Mouse (Mus musculus): ENCODE data around the gene Fam124a. TPM values are rescaled to one million over a fixed set of nuclear protein-coding genes. Genes with fewer than 3 reads are reported as not detected.

Gene Fam124a
- polyA plus RNA-seq, 1 experiment: 3.3 TPM

GRCm38 (mm10) chr14:62539834-62540233 is 15.7 kb upstream of the Fam124a start:
- Histone ChIP-seq H3K36me3 (ENCODE audit: control insufficient read depth, insufficient read depth, low read length) (no peaks in the 10 kb centered on the region), H3K4me3 (ENCODE audit: low read depth, low read length) (no peak overlapping the region), H3K27me3 (ENCODE audit: control insufficient read depth, insufficient read depth, low read length) (no peaks in the 10 kb centered on the region), H3K27ac (ENCODE audit: insufficient read depth, low read depth, low read length) (no peak overlapping the region), H3K4me1 (ENCODE audit: control insufficient read depth, insufficient read depth, insufficient read length, low read length) (no peaks in the 10 kb centered on the region)
- TF ChIP-seq CTCF (IDR thresholded peaks at IDR 0.05; ENCODE audit: extremely low read depth, insufficient read length, insufficient replicate concordance, low read depth, low read length) (no peak), POLR2A (IDR thresholded peaks at IDR 0.05; ENCODE audit: low read depth, low read length) (no peak)
- whole genome bisulfite sequencing: 74% methylated on average over 3 of the region's 3 CpGs

- Histone ChIP-seq H3K4me1 (ENCODE audit: control insufficient read depth, insufficient read depth, insufficient read length, low read length) (no peaks in the 10 kb centered on the region), H3K27ac (ENCODE audit: insufficient read depth, low read depth, low read length) (no peak overlapping the region), H3K27me3 (ENCODE audit: control insufficient read depth, insufficient read depth, low read length) (no peaks in the 10 kb centered on the region), H3K36me3 (ENCODE audit: control insufficient read depth, insufficient read depth, low read length) (no peaks in the 10 kb centered on the region), H3K4me3 (ENCODE audit: low read depth, low read length) (no peak overlapping the region)
- TF ChIP-seq POLR2A (IDR thresholded peaks at IDR 0.05; ENCODE audit: low read depth, low read length) (no peak), CTCF (IDR thresholded peaks at IDR 0.05; ENCODE audit: extremely low read depth, insufficient read length, insufficient replicate concordance, low read depth, low read length) (no peak)
- 84% methylated on average over 1 of the region's 1 CpGs for WGBS
These were observed 13.8 kb upstream of the Fam124a start for GRCm38 (mm10) chr14:62541751-62542150.

- H3K36me3 ChIP-seq (ENCODE audit: control insufficient read depth, insufficient read depth, low read length): no peaks in the 10 kb centered on the region
- no peak overlapping the region for H3K27ac ChIP-seq (ENCODE audit: insufficient read depth, low read depth, low read length)
- no peaks in the 10 kb centered on the region for H3K27me3 ChIP-seq (ENCODE audit: control insufficient read depth, insufficient read depth, low read length)
- 78% methylated on average over 6 of the region's 6 CpGs for WGBS
- TF ChIP-seq POLR2A (IDR thresholded peaks at IDR 0.05; ENCODE audit: low read depth, low read length) (no peak), CTCF (IDR thresholded peaks at IDR 0.05; ENCODE audit: extremely low read depth, insufficient read length, insufficient replicate concordance, low read depth, low read length) (no peak)
- no peak overlapping the region for H3K4me3 ChIP-seq (ENCODE audit: low read depth, low read length)
- H3K4me1 ChIP-seq (ENCODE audit: control insufficient read depth, insufficient read depth, insufficient read length, low read length): no peaks in the 10 kb centered on the region
These were observed 9.2 kb upstream of the Fam124a start for GRCm38 (mm10) chr14:62546296-62546695.

- WGBS: 41% methylated on average over 4 of the region's 4 CpGs
- Histone ChIP-seq H3K4me3 (ENCODE audit: low read depth, low read length) (no peak overlapping the region), H3K27me3 (ENCODE audit: control insufficient read depth, insufficient read depth, low read length) (no peaks in the 10 kb centered on the region), H3K36me3 (ENCODE audit: control insufficient read depth, insufficient read depth, low read length) (no peaks in the 10 kb centered on the region), H3K4me1 (ENCODE audit: control insufficient read depth, insufficient read depth, insufficient read length, low read length) (no peaks in the 10 kb centered on the region), H3K27ac (ENCODE audit: insufficient read depth, low read depth, low read length) (no peak overlapping the region)
- TF ChIP-seq CTCF (IDR thresholded peaks at IDR 0.05; ENCODE audit: extremely low read depth, insufficient read length, insufficient replicate concordance, low read depth, low read length) (no peak), POLR2A (IDR thresholded peaks at IDR 0.05; ENCODE audit: low read depth, low read length) (no peak)
These were observed 8.8 kb upstream of the Fam124a start for GRCm38 (mm10) chr14:62546746-62547145.

- Histone ChIP-seq H3K27ac (ENCODE audit: insufficient read depth, low read depth, low read length) (no peak overlapping the region), H3K4me1 (ENCODE audit: control insufficient read depth, insufficient read depth, insufficient read length, low read length) (no peaks in the 10 kb centered on the region), H3K27me3 (ENCODE audit: control insufficient read depth, insufficient read depth, low read length) (no peaks in the 10 kb centered on the region), H3K4me3 (ENCODE audit: low read depth, low read length) (no peak overlapping the region), H3K36me3 (ENCODE audit: control insufficient read depth, insufficient read depth, low read length) (no peaks in the 10 kb centered on the region)
- 38% methylated on average over 4 of the region's 4 CpGs for WGBS
- TF ChIP-seq CTCF (IDR thresholded peaks at IDR 0.05; ENCODE audit: extremely low read depth, insufficient read length, insufficient replicate concordance, low read depth, low read length) (no peak), POLR2A (IDR thresholded peaks at IDR 0.05; ENCODE audit: low read depth, low read length) (no peak)
These were observed 5.4 kb upstream of the Fam124a start for GRCm38 (mm10) chr14:62550121-62550520.

- peaks cover 16% of the 10 kb centered on the region; the same call in 1 of the 2 replicates for H3K27me3 ChIP-seq (ENCODE audit: control insufficient read depth, insufficient read depth, low read length)
- TF ChIP-seq POLR2A (IDR thresholded peaks at IDR 0.05; ENCODE audit: low read depth, low read length): no peak
- no peak for TF ChIP-seq CTCF (IDR thresholded peaks at IDR 0.05; ENCODE audit: extremely low read depth, insufficient read length, insufficient replicate concordance, low read depth, low read length)
- WGBS: 89% methylated on average over 4 of the region's 4 CpGs
These were observed 2.8 kb upstream of the Fam124a start for GRCm38 (mm10) chr14:62552771-62553170.

GRCm38 (mm10) chr14:62553786-62554185 is 1.8 kb upstream of the Fam124a start:
- no peak overlapping the region for H3K4me3 ChIP-seq (ENCODE audit: low read depth, low read length)
- 52% methylated on average over 5 of the region's 5 CpGs for WGBS
- no peaks in the 10 kb centered on the region for H3K36me3 ChIP-seq (ENCODE audit: control insufficient read depth, insufficient read depth, low read length)
- peaks cover 16% of the 10 kb centered on the region; the same call in 1 of the 2 replicates for H3K27me3 ChIP-seq (ENCODE audit: control insufficient read depth, insufficient read depth, low read length)
- TF ChIP-seq POLR2A (IDR thresholded peaks at IDR 0.05; ENCODE audit: low read depth, low read length) (no peak), CTCF (IDR thresholded peaks at IDR 0.05; ENCODE audit: extremely low read depth, insufficient read length, insufficient replicate concordance, low read depth, low read length) (no peak)
- peaks cover 5% of the 10 kb centered on the region; the same call in 1 of the 2 replicates for H3K4me1 ChIP-seq (ENCODE audit: control insufficient read depth, insufficient read depth, insufficient read length, low read length)
- H3K27ac ChIP-seq (ENCODE audit: insufficient read depth, low read depth, low read length): no peak overlapping the region

More at GRCm38 (mm10) chr14:62552771-62553170, 2.8 kb upstream of the Fam124a start:
- H3K36me3 ChIP-seq (ENCODE audit: control insufficient read depth, insufficient read depth, low read length): no peaks in the 10 kb centered on the region
- H3K4me3 ChIP-seq (ENCODE audit: low read depth, low read length): no peak overlapping the region
- H3K4me1 ChIP-seq (ENCODE audit: control insufficient read depth, insufficient read depth, insufficient read length, low read length): peaks cover 5% of the 10 kb centered on the region; the same call in 1 of the 2 replicates
- H3K27ac ChIP-seq (ENCODE audit: insufficient read depth, low read depth, low read length): no peak overlapping the region
